Mouse (Mus musculus) activated CD4-positive, CD25-positive, alpha-beta regulatory T cell, adult 4 months (primary cell): Measurements from ENCODE around the gene Serp2. TPM values are rescaled to one million over a fixed set of nuclear protein-coding genes. Genes with fewer than 3 reads are reported as not detected.

Source experiments
- ATAC-seq: one replicate; pipeline ENCODE4 v1.8.0; 2017
- polyA plus RNA-seq, 2 experiments: library from polyadenylated mRNA; unstranded; fragments of 100-300 nt; shearing (Covaris generic); gene quantifications; one replicate each; pipeline ENCODE4 v1.2.1; 2017

The Serp2 gene
- 1 to 10 TPM; 3.8 to 5.4 TPM for polyA plus RNA-seq

DNA sequence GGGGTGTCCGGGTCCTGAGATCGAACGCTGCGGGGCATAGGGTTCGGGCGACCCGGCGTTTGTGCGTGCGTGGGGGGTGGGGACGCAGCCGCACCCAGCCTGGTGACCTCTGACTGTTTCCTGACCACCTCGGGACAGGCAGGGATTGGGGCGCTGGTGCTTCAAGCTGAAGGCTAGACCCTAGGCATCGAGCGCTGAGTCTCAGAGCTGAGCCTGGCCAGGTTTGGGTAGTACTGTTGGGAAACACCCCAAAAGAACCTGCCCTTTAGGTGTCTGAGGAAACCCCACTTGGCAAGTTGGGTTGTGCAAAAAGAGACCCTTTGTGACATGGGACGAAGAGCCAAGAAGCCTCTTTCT, at the start of gene Serp2:
Serp2 (minus strand) TSS at position 38 of the 357 bp plus-strand sequence.
- no peak for ATAC-seq

DNA sequence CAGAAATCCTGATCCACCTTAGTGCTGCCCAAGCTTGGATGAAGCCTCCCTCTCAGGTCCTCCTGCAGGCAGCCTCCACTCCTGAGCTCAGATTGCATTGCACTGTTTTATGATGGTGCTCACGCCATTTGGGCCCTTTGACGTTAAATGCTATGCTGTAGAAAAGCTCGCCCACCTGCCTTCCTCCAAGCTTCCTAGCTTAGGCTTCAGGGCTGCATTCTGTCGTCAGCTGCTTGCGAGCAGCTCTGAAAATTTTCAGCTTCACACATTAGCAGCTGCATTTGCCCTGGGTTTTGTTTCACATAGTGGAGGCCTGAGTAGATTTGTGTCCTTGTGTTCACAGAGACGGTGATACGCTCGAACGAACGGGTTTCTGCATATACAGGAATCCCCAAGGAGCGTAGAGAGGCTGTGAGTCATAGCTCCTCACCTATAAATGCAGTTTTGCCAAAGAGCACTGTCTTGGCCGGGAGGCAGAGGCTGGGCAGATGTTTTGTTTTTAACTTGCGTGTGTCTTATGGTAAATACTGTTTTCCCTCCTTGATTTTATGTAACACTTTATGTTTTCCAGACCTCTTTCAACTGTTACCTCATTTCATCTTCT, 49.3 kb upstream of the Serp2 start:
- ATAC-seq: no peak

- ATAC-seq: no peak
These were observed 47.3 kb upstream of the Serp2 start for GRCm38 (mm10) chr14:76604012-76604411.

- no peak for ATAC-seq
These were observed 45.0 kb upstream of the Serp2 start for GRCm38 (mm10) chr14:76601654-76602053.

DNA sequence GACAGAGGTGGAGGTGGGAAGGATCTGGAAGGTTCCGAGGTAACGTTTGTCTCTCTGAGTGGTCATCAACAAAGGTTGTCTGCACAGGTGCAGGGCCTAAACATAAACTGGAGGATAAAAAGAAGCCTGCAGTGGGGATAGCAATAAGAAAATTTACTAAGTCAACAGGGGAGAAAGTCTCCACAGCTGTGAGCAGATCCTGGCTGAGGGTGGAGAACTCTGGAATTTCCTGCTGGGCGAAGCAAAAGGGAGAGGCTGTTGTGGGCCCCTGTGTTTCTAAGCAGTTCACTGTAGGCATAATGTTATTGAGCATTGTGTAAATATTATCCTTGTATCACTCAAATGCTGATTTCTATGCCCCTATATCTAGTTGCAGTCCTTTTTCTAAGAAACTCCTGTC, 43.7 kb upstream of the Serp2 start:
- ATAC-seq: no peak

DNA sequence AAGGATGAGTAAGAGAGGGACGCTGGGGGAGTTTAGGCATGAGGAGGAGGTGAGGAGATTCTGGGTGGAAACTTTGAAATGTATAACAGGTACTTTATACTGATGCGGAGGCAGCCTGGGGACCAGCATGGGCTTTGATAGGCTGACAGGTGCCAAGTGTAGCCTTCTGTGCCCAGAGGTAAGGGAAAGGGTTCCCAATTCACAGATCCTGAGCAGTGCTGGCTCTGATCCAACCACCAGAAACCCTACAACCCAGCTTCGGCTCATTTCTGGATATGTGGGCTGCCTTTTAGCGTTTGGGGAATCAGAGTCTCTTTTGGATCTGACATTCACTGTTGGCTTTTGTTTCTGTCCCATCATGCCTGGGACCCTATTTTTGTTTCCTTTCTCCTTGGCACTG, 43.0 kb upstream of the Serp2 start:
- no peak for ATAC-seq

DNA sequence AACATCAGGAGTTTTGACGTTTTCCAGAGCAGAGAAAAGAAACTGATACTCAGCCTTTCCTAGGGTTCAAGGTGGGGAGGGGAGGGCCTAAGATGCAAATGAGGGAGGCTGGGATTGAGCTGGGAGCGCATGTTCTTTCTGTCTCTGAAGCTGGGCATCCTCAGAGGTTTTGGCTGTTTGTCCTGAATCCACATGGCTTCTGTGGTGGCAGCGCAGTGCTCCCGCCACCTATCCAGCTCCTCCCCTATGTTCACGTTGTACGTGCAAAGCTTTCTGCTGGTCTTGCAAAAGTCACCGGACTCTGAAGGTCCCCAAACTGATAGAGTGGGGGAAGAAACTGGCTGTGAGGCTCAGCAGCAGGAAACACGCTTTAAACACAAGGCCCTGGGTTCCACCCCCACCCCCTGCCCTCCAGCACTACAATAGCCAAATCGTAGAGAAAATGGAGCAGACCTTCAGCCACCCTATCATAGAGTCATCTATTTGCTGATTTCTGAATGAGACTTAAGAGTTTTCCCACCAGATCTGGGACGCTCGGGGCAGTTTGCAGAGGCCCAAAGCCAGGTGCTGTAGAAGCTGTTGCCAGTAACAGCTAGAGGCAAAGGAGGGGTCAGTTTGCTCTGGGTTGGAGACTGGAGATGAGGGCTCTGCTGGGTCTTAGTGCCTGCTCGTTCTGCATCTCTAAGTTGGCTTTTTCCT, 42.0 kb upstream of the Serp2 start:
- ATAC-seq: no peak

GRCm38 (mm10) chr14:76597751-76598150, 41.1 kb upstream of the Serp2 start:
- no peak for ATAC-seq

GRCm38 (mm10) chr14:76595048-76595859, 38.6 kb upstream of the Serp2 start:
- no peak for ATAC-seq

- no peak for ATAC-seq
These were observed 37.7 kb upstream of the Serp2 start for GRCm38 (mm10) chr14:76594351-76594885.

- ATAC-seq: no peak
These were observed 37.0 kb upstream of the Serp2 start for GRCm38 (mm10) chr14:76593630-76594193.

- ATAC-seq: no peak
These were observed 36.0 kb upstream of the Serp2 start for GRCm38 (mm10) chr14:76592721-76593120.

GRCm38 (mm10) chr14:76592090-76592489, 35.4 kb upstream of the Serp2 start:
- no peak for ATAC-seq

DNA sequence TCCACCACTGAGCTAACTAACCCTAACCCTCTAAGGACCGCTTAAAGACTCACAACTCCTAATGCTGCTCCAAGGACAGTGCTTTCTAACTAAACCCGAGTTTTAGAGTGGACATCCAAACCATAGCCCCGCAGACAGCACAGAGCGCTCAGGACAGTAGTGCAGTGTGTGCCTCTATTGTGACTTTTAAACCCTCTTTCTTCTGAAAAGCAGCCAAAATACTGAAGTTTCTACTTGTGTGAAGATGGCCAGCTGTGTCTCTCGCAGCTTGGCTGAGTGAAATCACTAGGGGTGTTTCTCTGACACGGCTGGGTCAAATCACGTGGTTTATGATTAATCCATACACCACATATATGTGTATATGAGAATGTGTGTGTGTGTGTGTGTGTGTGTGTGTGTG, 33.4 kb upstream of the Serp2 start:
- ATAC-seq: no peak

DNA sequence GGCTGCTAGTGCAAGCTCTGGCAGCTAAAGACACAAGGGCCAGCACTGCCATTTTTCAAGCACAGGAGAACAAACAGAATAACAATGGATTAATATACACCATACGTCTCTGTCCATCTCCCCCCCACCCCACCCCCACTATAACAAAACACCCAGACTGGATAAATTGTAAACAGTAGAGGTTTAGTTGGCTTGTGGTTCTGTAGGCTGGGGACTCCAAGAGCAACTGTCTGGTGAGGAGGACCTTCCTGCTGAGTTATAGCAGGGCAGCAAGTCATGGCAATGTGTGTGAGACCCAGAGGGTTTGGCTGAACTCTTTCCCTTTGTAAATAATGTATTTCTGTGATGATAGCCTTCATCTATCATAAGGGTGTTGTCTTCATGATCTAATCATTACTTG, 33.0 kb upstream of the Serp2 start:
- ATAC-seq: no peak

DNA sequence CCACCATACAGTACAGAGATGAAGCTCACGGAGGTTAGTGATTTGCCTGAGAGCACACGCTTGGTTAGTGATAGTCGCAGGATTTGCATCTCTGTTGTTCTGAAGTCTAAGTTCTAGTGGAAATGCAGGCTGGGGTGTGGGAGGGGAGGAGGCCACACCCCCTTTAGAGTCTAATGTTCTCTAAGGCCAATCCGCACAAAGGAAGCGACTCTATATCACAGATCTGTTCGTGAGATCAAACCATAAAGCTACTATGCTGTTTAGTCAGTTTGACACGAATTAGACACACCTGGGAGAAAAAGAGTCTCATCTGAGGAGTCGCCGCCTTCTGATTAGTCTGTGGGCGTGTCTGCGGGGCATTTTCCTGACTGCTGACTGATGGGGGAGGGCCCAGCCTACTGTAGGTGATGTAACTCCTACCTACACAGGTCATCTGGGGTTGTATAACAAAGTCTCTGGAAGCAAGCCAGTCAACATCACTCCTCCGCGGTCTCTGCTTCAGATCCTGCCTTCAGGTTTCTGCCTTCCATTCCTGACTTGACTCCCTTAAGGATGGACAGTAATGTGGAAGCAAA, 29.2 kb upstream of the Serp2 start:
- no peak for ATAC-seq

DNA sequence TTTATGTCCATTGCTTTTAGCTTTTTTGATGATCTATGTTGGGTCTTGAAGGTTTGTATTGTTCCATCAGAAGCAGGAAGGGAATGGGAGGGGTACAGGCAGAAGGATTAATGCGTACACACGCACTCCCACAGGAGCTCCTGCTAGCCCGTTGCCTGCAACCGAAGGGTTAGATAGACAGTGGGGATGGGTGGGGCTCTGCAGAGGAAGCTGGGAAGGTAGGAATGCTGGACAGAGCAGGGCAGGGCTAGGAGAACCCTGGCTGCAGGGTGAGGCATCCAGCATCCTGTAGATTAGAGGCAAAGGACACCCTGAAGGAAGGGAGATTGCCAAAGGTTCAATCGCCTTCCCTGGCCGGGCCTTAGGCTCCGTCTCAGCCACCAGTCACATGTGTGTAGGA, 27.3 kb upstream of the Serp2 start:
- ATAC-seq: no peak

DNA sequence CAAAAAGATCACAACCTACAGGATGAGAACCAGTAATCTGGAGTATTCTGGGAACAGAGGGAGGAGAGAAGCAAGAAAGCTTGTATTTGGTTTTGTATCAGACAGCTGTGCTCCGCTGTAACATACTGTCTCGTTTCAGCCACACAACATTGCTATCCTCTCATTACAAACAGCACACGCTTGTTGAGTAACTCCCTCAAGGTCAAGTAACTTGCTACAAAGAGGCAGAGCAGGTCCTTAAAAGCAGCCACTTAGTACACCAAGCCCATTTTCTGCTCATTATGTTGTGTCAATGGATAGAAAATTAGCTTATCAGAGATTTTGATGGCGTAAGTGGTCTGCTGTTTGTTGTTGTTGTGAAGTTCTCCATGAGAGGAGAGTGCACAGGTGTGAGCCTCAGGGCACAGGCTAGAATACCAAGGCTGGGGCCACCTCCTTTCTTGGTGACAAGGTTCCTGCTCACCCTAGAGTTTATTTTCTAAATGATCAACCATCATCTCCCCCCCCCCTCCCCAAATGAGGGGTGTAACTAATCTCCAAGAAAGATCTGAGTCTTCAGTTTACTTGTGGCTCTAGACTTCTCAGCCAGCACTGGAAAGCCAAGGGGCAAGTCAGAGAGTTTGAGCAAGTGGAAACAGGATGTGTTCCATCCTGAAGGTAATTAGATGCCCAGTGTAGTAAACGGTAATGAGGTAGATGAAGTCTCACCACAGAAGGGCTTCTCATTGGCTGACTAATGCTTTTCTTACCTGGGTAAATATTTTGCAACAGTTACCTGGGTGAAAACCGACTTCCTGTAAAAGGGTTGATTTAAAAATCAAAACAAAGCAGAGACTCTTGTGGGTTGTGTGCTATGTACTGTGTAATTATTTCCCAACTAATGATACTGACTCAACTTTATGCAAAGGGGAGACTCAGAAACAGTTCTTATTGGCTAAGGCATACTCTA, 25.6 kb upstream of the Serp2 start:
- ATAC-seq: peak; percentile 60

GRCm38 (mm10) chr14:76579660-76580061, 23.0 kb upstream of the Serp2 start:
- ATAC-seq: peak; percentile 71

GRCm38 (mm10) chr14:76577840-76578239, 21.2 kb upstream of the Serp2 start:
- ATAC-seq: no peak

DNA sequence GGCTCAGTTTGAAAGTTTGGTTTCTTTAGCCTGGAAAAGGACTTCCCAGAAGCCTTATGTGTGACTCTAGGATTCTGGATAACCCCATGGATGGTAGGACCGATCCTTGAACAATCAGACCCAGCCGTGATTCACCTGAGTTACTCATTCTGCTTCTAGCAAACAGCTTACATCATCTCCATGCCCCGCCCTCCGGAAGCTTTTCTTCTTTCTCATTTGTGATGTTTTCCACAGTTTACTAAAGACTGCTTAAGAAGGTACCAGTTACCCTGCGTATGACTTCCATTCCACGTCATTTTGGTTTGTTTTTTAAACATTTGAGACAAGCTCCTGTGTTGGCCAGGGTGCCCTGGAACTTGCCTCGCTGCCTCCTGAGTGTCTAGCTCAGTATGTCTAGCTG, 13.6 kb upstream of the Serp2 start:
- ATAC-seq: peak; percentile 48
